Mouse (Mus musculus) kidney, adult 2 months (tissue): Measurements from ENCODE around the gene Disc1.

Experiments
- CTCF ChIP-seq: fragments of 200-500 bp; conservative IDR thresholded peaks from 2 replicates; pipeline ENCODE4 v1.5.1; 2011; ENCODE audit warnings: low read depth, mild to moderate bottlenecking, control low read depth, low read length, moderate library complexity, mixed read lengths; ENCODE audit not compliant: insufficient read depth, insufficient read length
- POLR2A ChIP-seq: fragments of 200-500 bp; IDR thresholded peaks from one replicate; pipeline ENCODE4 v1.6.1; 2011; ENCODE audit warnings: low read depth, low read length, control low read depth

DNA sequence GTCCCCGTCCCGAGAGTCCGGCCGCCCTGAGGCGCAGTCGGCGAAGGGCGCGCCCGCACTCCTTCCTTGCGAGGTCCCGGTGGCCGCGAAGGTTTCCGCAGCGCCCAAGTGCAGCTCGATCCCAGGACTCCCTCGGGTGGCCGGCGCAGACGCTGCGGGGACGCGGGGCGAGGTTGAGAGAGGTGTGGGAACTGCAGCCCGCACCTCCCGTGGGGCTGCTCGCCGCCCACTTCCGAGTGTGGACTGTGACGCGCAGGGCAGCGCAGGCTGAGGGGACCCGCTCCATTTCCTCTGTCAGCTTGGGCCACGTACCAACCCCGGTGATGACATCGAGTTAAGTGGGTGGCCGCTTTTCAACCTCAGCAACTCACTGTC lies 428 bp downstream of the Disc1 start:
- TF ChIP-seq POLR2A = no peak
- TF ChIP-seq CTCF = no peak
